10 mouse cellular contexts compared by ENCODE assay signal in the genomic region with DNA sequence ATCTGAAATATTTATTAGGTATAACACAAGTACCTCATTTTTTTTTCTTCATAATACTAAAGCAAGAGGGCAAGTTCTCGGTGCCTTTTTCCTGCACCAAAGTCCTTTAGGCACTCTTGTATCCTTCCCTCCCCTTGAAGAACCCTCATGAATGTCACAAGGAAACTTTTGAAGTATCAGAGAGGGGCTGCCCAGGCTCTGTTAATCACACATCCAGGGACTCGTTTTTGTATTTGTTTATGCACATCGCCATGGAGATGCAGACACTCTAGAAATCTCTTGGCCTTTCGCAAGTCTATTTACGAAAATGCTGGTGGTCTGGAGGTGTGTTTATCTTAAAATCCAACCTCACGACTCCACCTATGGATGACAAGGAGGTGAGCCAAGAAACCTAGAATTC.
DNase-seq lines count a peak whose midpoint lies in the region; ATAC-seq and TF ChIP-seq lines count a peak whose summit lies in the region.
"Had no signal": no experiment of that assay in that cellular context is flagged by ENCODE, and none has a peak within 500 bp of the region (broad histone marks: within the 10 kb centered on the region; RNA-seq: fewer than 3 reads in every experiment).

No protein-coding gene starts in this region.

- H3K27me3 ChIP-seq in lung, embryonic 14.5 days (ENCODE audit: insufficient read depth, low read length) = no peaks in the 10 kb centered on the region
- no peaks in the 10 kb centered on the region for H3K27me3 ChIP-seq in forebrain, embryonic 11.5 days (ENCODE audit: control insufficient read depth, insufficient read depth, low read length)
- H3K27me3 ChIP-seq in limb, embryonic 11.5 days (ENCODE audit: control insufficient read depth, insufficient read depth, low read length) = no peaks in the 10 kb centered on the region

- H3K36me3 ChIP-seq in lung, embryonic 14.5 days (ENCODE audit: insufficient read depth) = no peaks in the 10 kb centered on the region
- H3K36me3 ChIP-seq in forebrain, embryonic 11.5 days (ENCODE audit: control insufficient read depth, insufficient read depth, low read length) = no peaks in the 10 kb centered on the region
- H3K36me3 ChIP-seq in limb, embryonic 11.5 days (ENCODE audit: control insufficient read depth, insufficient read depth, low read length) = no peaks in the 10 kb centered on the region
- H3K36me3 ChIP-seq: G1E had no signal

- no peak overlapping the region for H3K9ac ChIP-seq in lung, embryonic 14.5 days
- H3K9ac ChIP-seq in forebrain, embryonic 11.5 days (ENCODE audit: low read length) = no peak overlapping the region
- H3K9ac ChIP-seq in limb, embryonic 11.5 days (ENCODE audit: low read length) = no peak overlapping the region

- 15% methylated on average over 6 of the region's 6 CpGs for WGBS in lung, embryonic 14.5 days
- WGBS in lung, adult 2 months = 38% methylated on average over 6 of the region's 6 CpGs
- 43% methylated on average over 6 of the region's 6 CpGs for WGBS in forebrain, embryonic 11.5 days
- WGBS in limb, embryonic 11.5 days = 49% methylated on average over 6 of the region's 6 CpGs

- no peaks in the 10 kb centered on the region for H3K4me1 ChIP-seq in lung, embryonic 14.5 days (ENCODE audit: insufficient read depth)
- H3K4me1 ChIP-seq in lung, adult 2 months (ENCODE audit: control insufficient read depth, insufficient read depth, low read length) = no peaks in the 10 kb centered on the region
- no peaks in the 10 kb centered on the region for H3K4me1 ChIP-seq in forebrain, embryonic 11.5 days (replicated peaks; ENCODE audit: control insufficient read depth, insufficient read depth, low read length)
- H3K4me1 ChIP-seq in limb, embryonic 11.5 days (ENCODE audit: control insufficient read depth, insufficient read depth, low read length) = 0 out of 2 replicates have a peak, but pooled peaks cover 3% of the 10 kb centered on the region

- peak; percentile 15 for DNase-seq in lung, embryonic 14.5 days
- DNase-seq in lung, adult 2 months = no peak
- no peak for DNase-seq in forebrain, embryonic 11.5 days (ENCODE audit: low spot score)
- DNase-seq in limb, embryonic 11.5 days (ENCODE audit: low spot score) = no peak
- peak; percentile 28 for DNase-seq in retina, embryonic 14.5 days (ENCODE audit: low spot score)
- DNase-seq in spleen, adult 18-20 months = no peak
- DNase-seq in testis, postnatal 10 days (ENCODE audit: low spot score) = no peak
- DNase-seq: gastrocnemius, postnatal 14 days had no signal

- TF ChIP-seq CTCF in lung, embryonic 14.5 days (IDR thresholded peaks at IDR 0.05; ENCODE audit: low read depth) = no peak
- TF ChIP-seq CTCF in lung, adult 2 months (IDR thresholded peaks at IDR 0.05; ENCODE audit: insufficient read depth, low read length) = no peak

- peak; percentile 49; the same call in 1 of the 2 replicates for ATAC-seq in lung, embryonic 14.5 days (ENCODE audit: insufficient read depth)
- ATAC-seq in forebrain, embryonic 11.5 days (replicated peaks; ENCODE audit: low FRiP score) = peak; percentile 47; the same call in 1 of the 2 replicates
- no peak for ATAC-seq in limb, embryonic 11.5 days (ENCODE audit: insufficient number of reproducible peaks, low FRiP score, low TSS enrichment, low read depth)

- peak overlapping the region; percentile 21; the same call in 1 of the 2 replicates for H3K4me3 ChIP-seq in lung, embryonic 14.5 days (ENCODE audit: low read depth, low read length)
- H3K4me3 ChIP-seq in lung, adult 2 months (replicated peaks; ENCODE audit: extremely low read depth, low read depth, low read length) = no peak overlapping the region
- H3K4me3 ChIP-seq in forebrain, embryonic 11.5 days (ENCODE audit: low read depth, low read length) = no peak overlapping the region
- H3K4me3 ChIP-seq in limb, embryonic 11.5 days (ENCODE audit: low read depth, low read length) = no peak overlapping the region; the same call in 1 of the 2 replicates
- H3K4me3 ChIP-seq: myocyte had no signal

- no peaks in the 10 kb centered on the region for H3K9me3 ChIP-seq in lung, embryonic 14.5 days (ENCODE audit: low read depth, low read length)
- no peaks in the 10 kb centered on the region for H3K9me3 ChIP-seq in forebrain, embryonic 11.5 days (ENCODE audit: control insufficient read depth, low read length)
- H3K9me3 ChIP-seq in limb, embryonic 11.5 days (ENCODE audit: control insufficient read depth, low read length) = no peaks in the 10 kb centered on the region
- H3K9me3 ChIP-seq: G1E had no signal

- no peak overlapping the region for H3K27ac ChIP-seq in lung, embryonic 14.5 days (ENCODE audit: low read depth)
- no peak overlapping the region for H3K27ac ChIP-seq in forebrain, embryonic 11.5 days (ENCODE audit: low read depth, low read length)
- no peak overlapping the region for H3K27ac ChIP-seq in limb, embryonic 11.5 days (replicated peaks; ENCODE audit: low read depth, low read length)

- peak overlapping the region; percentile 47 for H3K4me2 ChIP-seq in lung, embryonic 14.5 days
- H3K4me2 ChIP-seq in forebrain, embryonic 11.5 days (ENCODE audit: low read depth, low read length, severe bottlenecking) = peak overlapping the region; percentile 3; the same call in 1 of the 2 replicates
- peak overlapping the region; percentile 34; the same call in 1 of the 2 replicates for H3K4me2 ChIP-seq in limb, embryonic 11.5 days (ENCODE audit: low read depth, severe bottlenecking)

- TF ChIP-seq POLR2A in lung, adult 2 months (IDR thresholded peaks at IDR 0.05; ENCODE audit: borderline replicate concordance, extremely low read depth, low read depth, low read length) = no peak

Comparison
In these comparisons a context has a peak if more than half of its experiments do, and no peak if none do; other contexts are left out.
1. DNase-seq: peak in lung, embryonic 14.5 days (single experiment) and retina, embryonic 14.5 days (single experiment); none in lung, adult 2 months (single experiment), forebrain, embryonic 11.5 days (single experiment), limb, embryonic 11.5 days (single experiment), spleen, adult 18-20 months (0 of 2) and testis, postnatal 10 days (single experiment).
2. Peak in every context shown above with its lines, with median percentiles within 50 percentile points of each other: H3K4me2 ChIP-seq.